Mouse (Mus musculus) layer of hippocampus, adult 6 months (tissue): ENCODE measurements around the gene Arhgap17. TPM values are rescaled to one million over a fixed set of nuclear protein-coding genes. Genes with fewer than 3 reads are reported as not detected.

Experiments used
- long read RNA-seq, 2 experiments: library from polyadenylated mRNA; unstranded; transcript quantifications; one replicate each; pipeline ENCODE4 v2.0.0; 2019 to 2020
- polyA plus RNA-seq: library from polyadenylated mRNA; unstranded; fragments of <200 nt; fragmentation: Nextera tagmentation; gene quantifications from 2 replicates; pipeline ENCODE4 v1.2.3, GENCODE M21; 2021

The Arhgap17 gene
- polyA plus RNA-seq = 2.5 and 2.7 TPM in 2 replicates
- long read RNA-seq, experiment 1, partial matches to known transcripts = 2 of 4 reads
- long read RNA-seq, experiment 1, other reads (novel, unspliced or antisense) = 1 of 4 reads
- long read RNA-seq, experiment 2, partial matches to known transcripts = 4 of 15 reads
- long read RNA-seq, experiment 2, other reads (novel, unspliced or antisense) = 7 of 15 reads

GRCm38 (mm10) chr7:123369759-123370481 is at the start of gene Arhgap17, which contains the start of gene Lcmt1:
TSS of gene Arhgap17 (minus strand) at chr7:123369915.
TSS of gene Lcmt1 (plus strand) at chr7:123369784.

Other genes starting within 250 kb of the Arhgap17 start
- gene Tnrc6a, start 246.0 kb downstream of the Arhgap17 start, polyA plus RNA-seq = 41.6 and 52.1 TPM in 2 replicates
- 0.53 and 0.54 TPM in 2 replicates for gene Slc5a11, start 155.1 kb downstream of the Arhgap17 start, polyA plus RNA-seq
- gene Lcmt1, start 131 bp downstream of the Arhgap17 start, polyA plus RNA-seq = 163 and 174 TPM in 2 replicates
- gene Aqp8, start 92.4 kb upstream of the Arhgap17 start, polyA plus RNA-seq = not detected in 2 replicates
- 0.74 and 0.88 TPM in 2 replicates for gene Zkscan2, start 130.5 kb upstream of the Arhgap17 start, polyA plus RNA-seq